Mouse (Mus musculus): ENCODE measurements around the gene Cbarp. TPM values are rescaled to one million over a fixed set of nuclear protein-coding genes. Genes with fewer than 3 reads are reported as not detected.

Gene Cbarp
- total and polyA plus RNA-seq, 3 experiments: 5.5 to 74.4 (median 66.6) TPM

GRCm38 (mm10) chr10:80142530-80142925 is 1.9 kb upstream of the Cbarp start:
- no peak for DNase-seq (ENCODE audit: low spot score)
- H3K4me3 ChIP-seq (ENCODE audit: low read depth, low read length): peak overlapping the region; percentile 92
- H3K4me1 ChIP-seq (ENCODE audit: insufficient read depth, low read depth, low read length): peaks cover 95% of the 10 kb centered on the region
- TF ChIP-seq GATA1 (IDR thresholded peaks at IDR 0.05; ENCODE audit: borderline replicate concordance, low read length): no peak
- TF ChIP-seq CTCF (IDR thresholded peaks at IDR 0.05; ENCODE audit: low read depth, low read length): no peak
- no peak for TF ChIP-seq GATA2 (IDR thresholded peaks at IDR 0.05; ENCODE audit: borderline replicate concordance, low read depth, low read length)
- no peak for TF ChIP-seq POLR2AphosphoS5 (IDR thresholded peaks at IDR 0.05; ENCODE audit: insufficient replicate concordance, low read depth, low read length)
- TF ChIP-seq TAL1 (conservative IDR thresholded peaks at IDR 0.05; ENCODE audit: low read depth, low read length): no peak
- H3K9me3 ChIP-seq (replicated peaks): no peaks in the 10 kb centered on the region
- no peaks in the 10 kb centered on the region for H3K27me3 ChIP-seq (ENCODE audit: insufficient read depth, low read length)
- no peak for ATAC-seq (ENCODE audit: extremely low read depth, insufficient number of reproducible peaks, low FRiP score, poor library complexity, severe bottlenecking)
- H3K36me3 ChIP-seq (replicated peaks): peaks cover 51% of the 10 kb centered on the region

GRCm38 (mm10) chr10:80141786-80142529 is 1.3 kb upstream of the Cbarp start:
- Histone ChIP-seq H3K9me3 (replicated peaks) (no peaks in the 10 kb centered on the region), H3K4me1 (ENCODE audit: insufficient read depth, low read depth, low read length) (peaks cover 95% of the 10 kb centered on the region), H3K4me3 (ENCODE audit: low read depth, low read length) (peak overlapping the region; percentile 92), H3K36me3 (replicated peaks) (peaks cover 50% of the 10 kb centered on the region), H3K27me3 (ENCODE audit: insufficient read depth, low read length) (no peaks in the 10 kb centered on the region)
- peak; percentile 76 for DNase-seq (ENCODE audit: low spot score)
- TF ChIP-seq TAL1 (conservative IDR thresholded peaks at IDR 0.05; ENCODE audit: low read depth, low read length): no peak
- no peak for TF ChIP-seq POLR2AphosphoS5 (IDR thresholded peaks at IDR 0.05; ENCODE audit: insufficient replicate concordance, low read depth, low read length)
- TF ChIP-seq GATA1 (IDR thresholded peaks at IDR 0.05; ENCODE audit: borderline replicate concordance, low read length): no peak
- no peak for TF ChIP-seq CTCF (IDR thresholded peaks at IDR 0.05; ENCODE audit: low read depth, low read length)
- no peak for TF ChIP-seq GATA2 (IDR thresholded peaks at IDR 0.05; ENCODE audit: borderline replicate concordance, low read depth, low read length)
- ATAC-seq (ENCODE audit: extremely low read depth, insufficient number of reproducible peaks, low FRiP score, poor library complexity, severe bottlenecking): peak; percentile 81

DNA sequence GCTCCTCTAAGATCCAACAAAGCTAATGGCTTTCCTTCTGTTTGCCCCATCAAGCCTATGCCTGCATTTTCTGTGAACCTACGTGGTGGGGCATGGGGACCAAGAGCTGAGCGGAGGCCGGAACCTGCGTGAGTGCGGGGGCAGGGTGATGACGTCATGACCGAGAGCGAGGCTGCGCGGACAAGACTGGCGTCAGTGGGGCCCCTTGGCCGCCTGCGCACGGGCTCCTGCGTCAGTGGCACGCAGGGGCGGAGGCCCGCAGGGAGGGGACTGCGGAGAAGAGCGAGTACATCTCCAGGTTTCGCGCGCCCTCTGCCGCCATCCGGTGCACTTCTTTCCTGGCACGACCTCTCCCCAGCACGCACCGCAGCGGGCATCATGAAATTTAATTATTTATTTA is 608 bp upstream of the Cbarp start:
- peak overlapping the region; percentile 92 for H3K4me3 ChIP-seq (ENCODE audit: low read depth, low read length)

GRCm38 (mm10) chr10:80139975-80140665 is 515 bp downstream of the Cbarp start:
- no peak for ATAC-seq (ENCODE audit: extremely low read depth, insufficient number of reproducible peaks, low FRiP score, poor library complexity, severe bottlenecking)
- H3K27me3 ChIP-seq (ENCODE audit: insufficient read depth, low read length): no peaks in the 10 kb centered on the region
- DNase-seq (ENCODE audit: low spot score): no peak

More for the DNA sequence above, 608 bp upstream of the Cbarp start:
- ATAC-seq (ENCODE audit: extremely low read depth, insufficient number of reproducible peaks, low FRiP score, poor library complexity, severe bottlenecking) (peak; percentile 74), DNase-seq (ENCODE audit: low spot score) (peak; percentile 88)
- no peaks in the 10 kb centered on the region for H3K27me3 ChIP-seq (ENCODE audit: insufficient read depth, low read length)
- H3K9me3 ChIP-seq (replicated peaks): no peaks in the 10 kb centered on the region
- TF ChIP-seq TAL1 (conservative IDR thresholded peaks at IDR 0.05; ENCODE audit: low read depth, low read length) (no peak), CTCF (IDR thresholded peaks at IDR 0.05; ENCODE audit: low read depth, low read length) (no peak), GATA2 (IDR thresholded peaks at IDR 0.05; ENCODE audit: borderline replicate concordance, low read depth, low read length) (no peak), POLR2AphosphoS5 (IDR thresholded peaks at IDR 0.05; ENCODE audit: insufficient replicate concordance, low read depth, low read length) (no peak), GATA1 (IDR thresholded peaks at IDR 0.05; ENCODE audit: borderline replicate concordance, low read length) (no peak)
- peaks cover 91% of the 10 kb centered on the region for H3K4me1 ChIP-seq (ENCODE audit: insufficient read depth, low read depth, low read length)
- H3K36me3 ChIP-seq (replicated peaks): peaks cover 50% of the 10 kb centered on the region

DNA sequence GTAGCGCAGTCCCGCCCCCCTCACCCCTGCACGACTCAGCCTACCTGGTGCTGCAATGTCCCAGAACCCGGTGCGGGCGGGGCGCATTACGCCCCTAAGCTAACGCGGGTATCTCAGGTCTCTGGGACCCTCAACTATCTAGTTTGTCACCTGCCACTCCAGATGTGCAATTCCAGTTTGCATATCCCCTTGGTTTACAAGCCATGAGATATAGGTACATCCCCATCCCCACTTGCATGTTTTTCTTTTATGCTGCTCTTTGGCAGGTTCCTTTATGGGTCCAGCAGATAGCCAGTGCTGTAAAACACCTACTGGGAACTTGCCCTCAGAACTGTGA is 1.2 kb downstream of the Cbarp start:
- no peak for DNase-seq (ENCODE audit: low spot score)
- Histone ChIP-seq H3K4me3 (ENCODE audit: low read depth, low read length) (peak overlapping the region; percentile 89), H3K27me3 (ENCODE audit: insufficient read depth, low read length) (no peaks in the 10 kb centered on the region), H3K9me3 (replicated peaks) (no peaks in the 10 kb centered on the region), H3K36me3 (replicated peaks) (peaks cover 50% of the 10 kb centered on the region), H3K4me1 (ENCODE audit: insufficient read depth, low read depth, low read length) (peaks cover 82% of the 10 kb centered on the region)
- ATAC-seq (ENCODE audit: extremely low read depth, insufficient number of reproducible peaks, low FRiP score, poor library complexity, severe bottlenecking): no peak
- TF ChIP-seq POLR2AphosphoS5 (IDR thresholded peaks at IDR 0.05; ENCODE audit: insufficient replicate concordance, low read depth, low read length) (no peak), GATA2 (IDR thresholded peaks at IDR 0.05; ENCODE audit: borderline replicate concordance, low read depth, low read length) (no peak)

More at GRCm38 (mm10) chr10:80139975-80140665, 515 bp downstream of the Cbarp start:
- no peaks in the 10 kb centered on the region for H3K9me3 ChIP-seq (replicated peaks)
- peaks cover 50% of the 10 kb centered on the region for H3K36me3 ChIP-seq (replicated peaks)
- TF ChIP-seq CTCF (IDR thresholded peaks at IDR 0.05; ENCODE audit: low read depth, low read length) (no peak), GATA1 (IDR thresholded peaks at IDR 0.05; ENCODE audit: borderline replicate concordance, low read length) (no peak), POLR2AphosphoS5 (IDR thresholded peaks at IDR 0.05; ENCODE audit: insufficient replicate concordance, low read depth, low read length) (no peak), TAL1 (conservative IDR thresholded peaks at IDR 0.05; ENCODE audit: low read depth, low read length) (no peak), GATA2 (IDR thresholded peaks at IDR 0.05; ENCODE audit: borderline replicate concordance, low read depth, low read length) (no peak)
- peak overlapping the region; percentile 92; the same call in 1 of the 2 replicates for H3K4me3 ChIP-seq (ENCODE audit: low read depth, low read length)
- H3K4me1 ChIP-seq (ENCODE audit: insufficient read depth, low read depth, low read length): peaks cover 82% of the 10 kb centered on the region

All from G1E (cell line).